Mouse (Mus musculus): ENCODE results near the gene 1520401A03Rik. TPM values are rescaled to one million over a fixed set of nuclear protein-coding genes. Genes with fewer than 3 reads are reported as not detected.

The 1520401A03Rik gene
- polyA plus RNA-seq, 1 experiment from 2014 or later = not detected

GRCm38 (mm10) chr17:23742210-23742793 lies 19.7 kb upstream of the 1520401A03Rik start:
- ATAC-seq (replicated peaks; ENCODE audit: insufficient number of reproducible peaks, insufficient read depth, low FRiP score, low read depth) = no peak
- Histone ChIP-seq H3K27me3 (peaks cover 76% of the 10 kb centered on the region), H3K9ac (no peak overlapping the region), H3K4me1 (replicated peaks) (peaks cover 59% of the 10 kb centered on the region), H3K9me3 (replicated peaks) (no peaks in the 10 kb centered on the region), H3K4me3 (peak overlapping the region; percentile 27), H3K36me3 (no peaks in the 10 kb centered on the region), H3K27ac (no peak overlapping the region), H3K4me2 (peak overlapping the region; percentile 39)
- WGBS = 7% methylated on average over 44 of the region's 44 CpGs

- WGBS = 44% methylated on average over 38 of the region's 38 CpGs
- Histone ChIP-seq H3K4me3 (peak overlapping the region; percentile 27), H3K27ac (no peak overlapping the region), H3K9ac (no peak overlapping the region), H3K4me2 (peak overlapping the region; percentile 39), H3K27me3 (peaks cover 69% of the 10 kb centered on the region), H3K4me1 (replicated peaks) (peaks cover 59% of the 10 kb centered on the region), H3K36me3 (peaks cover 3% of the 10 kb centered on the region; the same call in 1 of the 2 replicates), H3K9me3 (replicated peaks) (no peaks in the 10 kb centered on the region)
- no peak for ATAC-seq (replicated peaks; ENCODE audit: insufficient number of reproducible peaks, insufficient read depth, low FRiP score, low read depth)
These were observed 19.0 kb upstream of the 1520401A03Rik start for GRCm38 (mm10) chr17:23741359-23742209.

- peak within 1 kb of the TSS; percentile 69 for H3K27ac ChIP-seq
- 7% methylated on average over 13 of the region's 13 CpGs for WGBS
- H3K36me3 ChIP-seq = peaks cover 3% of the 10 kb centered on the region; the same call in 1 of the 2 replicates
- H3K4me3 ChIP-seq = peak within 1 kb of the TSS; percentile 75
- ATAC-seq (replicated peaks; ENCODE audit: insufficient number of reproducible peaks, insufficient read depth, low FRiP score, low read depth) = peak; percentile 4; the same call in 1 of the 2 replicates
- H3K27me3 ChIP-seq = peaks cover 60% of the 10 kb centered on the region
- H3K4me2 ChIP-seq = peak within 1 kb of the TSS; percentile 99
- H3K9me3 ChIP-seq (replicated peaks) = no peaks in the 10 kb centered on the region
- H3K4me1 ChIP-seq (replicated peaks) = peaks cover 52% of the 10 kb centered on the region
- H3K9ac ChIP-seq = peak within 1 kb of the TSS; percentile 74
These were observed 18.0 kb upstream of the 1520401A03Rik start, which contains the start of gene Paqr4 for GRCm38 (mm10) chr17:23740598-23741021. Paqr4 (minus strand) TSS chr17:23740867.

- ATAC-seq (replicated peaks; ENCODE audit: insufficient number of reproducible peaks, insufficient read depth, low FRiP score, low read depth) = peak; percentile 85
- Histone ChIP-seq H3K4me1 (replicated peaks) (peaks cover 48% of the 10 kb centered on the region), H3K9me3 (replicated peaks) (no peaks in the 10 kb centered on the region), H3K27ac (peak overlapping the region; percentile 69), H3K36me3 (peaks cover 3% of the 10 kb centered on the region; the same call in 1 of the 2 replicates), H3K4me3 (peak overlapping the region; percentile 75), H3K9ac (peak overlapping the region; percentile 74), H3K27me3 (peaks cover 55% of the 10 kb centered on the region), H3K4me2 (peak overlapping the region; percentile 99)
- WGBS = under 1% methylated on average over 45 of the region's 46 CpGs
These were observed 17.6 kb upstream of the 1520401A03Rik start for GRCm38 (mm10) chr17:23740136-23740584.

DNA sequence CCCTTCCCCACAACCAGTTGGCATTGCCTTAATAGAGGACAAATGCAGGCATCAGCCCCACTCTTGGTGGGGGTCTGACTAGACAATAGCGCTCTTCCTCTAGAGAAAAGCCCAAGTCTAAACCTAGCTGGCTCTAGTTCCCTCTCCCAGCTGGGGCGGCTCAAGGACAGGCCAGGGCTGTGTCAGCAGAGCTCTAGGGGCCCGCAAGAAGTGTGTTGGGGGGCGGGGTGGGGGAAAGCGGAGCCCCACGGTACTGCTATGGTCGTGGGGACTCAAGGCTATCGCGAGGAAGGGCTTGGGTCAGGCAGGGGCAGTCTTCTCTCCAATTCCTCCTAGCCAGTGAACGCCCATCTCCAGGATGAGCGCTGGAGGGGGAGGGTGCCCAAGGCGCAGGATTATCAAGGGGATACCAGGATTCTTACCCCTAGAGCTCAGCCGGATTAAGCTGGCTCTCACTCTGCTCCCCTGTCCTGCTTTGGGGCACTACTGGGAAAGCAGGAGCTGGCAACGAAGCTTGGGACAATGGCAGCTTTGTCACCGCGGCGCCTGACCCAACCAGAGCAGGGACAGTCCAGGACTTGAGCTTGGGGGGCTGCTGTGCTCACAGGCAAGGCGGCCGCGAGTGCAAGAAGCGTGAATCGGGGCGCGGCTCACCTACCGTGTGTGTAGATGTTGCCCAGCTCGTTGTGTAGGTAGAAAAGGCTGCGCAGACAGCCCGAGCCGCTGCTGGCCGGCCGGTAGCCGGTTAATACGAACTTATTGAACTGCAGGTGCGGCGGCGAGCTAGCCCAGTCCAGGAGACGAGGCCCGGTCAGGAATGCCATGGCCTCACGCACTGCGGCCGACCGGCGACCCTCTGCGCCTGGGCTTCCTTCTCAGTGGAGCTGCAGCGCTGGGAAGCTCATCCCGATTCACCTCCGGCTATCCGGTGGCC lies 16.9 kb upstream of the 1520401A03Rik start:
- peak overlapping the region; percentile 74 for H3K9ac ChIP-seq
- H3K4me3 ChIP-seq = peak overlapping the region; percentile 75
- H3K4me2 ChIP-seq = peak overlapping the region; percentile 99
- peak; percentile 15 for ATAC-seq (replicated peaks; ENCODE audit: insufficient number of reproducible peaks, insufficient read depth, low FRiP score, low read depth)
- WGBS = 2% methylated on average over 48 of the region's 48 CpGs
- H3K4me1 ChIP-seq (replicated peaks) = peaks cover 41% of the 10 kb centered on the region
- H3K27me3 ChIP-seq = peaks cover 48% of the 10 kb centered on the region
- H3K36me3 ChIP-seq = peaks cover 3% of the 10 kb centered on the region; the same call in 1 of the 2 replicates
- no peaks in the 10 kb centered on the region for H3K9me3 ChIP-seq (replicated peaks)
- peak overlapping the region; percentile 69 for H3K27ac ChIP-seq

DNA sequence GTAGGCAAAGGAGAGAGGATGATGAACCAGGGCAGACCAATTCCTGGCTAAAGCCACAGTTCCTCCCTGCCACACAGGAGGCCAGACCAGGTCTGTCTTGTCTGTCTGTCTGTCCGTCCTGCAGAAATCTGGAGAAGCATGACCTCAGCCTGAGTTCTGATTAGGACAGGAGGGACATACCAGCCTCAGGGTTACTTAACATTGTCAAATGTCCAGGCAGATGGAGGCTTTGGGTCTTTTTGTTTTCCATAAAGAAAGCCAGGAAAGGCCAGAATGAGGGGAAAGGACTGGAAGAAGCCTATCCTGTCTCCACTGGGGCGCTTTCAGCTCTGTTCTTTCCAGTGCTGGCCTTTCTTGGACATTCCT lies 16.2 kb upstream of the 1520401A03Rik start:
- peak overlapping the region; percentile 99 for H3K4me2 ChIP-seq
- peaks cover 40% of the 10 kb centered on the region for H3K4me1 ChIP-seq (replicated peaks)
- peaks cover 3% of the 10 kb centered on the region; the same call in 1 of the 2 replicates for H3K36me3 ChIP-seq
- H3K9ac ChIP-seq = peak overlapping the region; percentile 74
- 51% methylated on average over 2 of the region's 2 CpGs for WGBS
- 0 out of 2 replicates have a peak overlapping the region, but pooled peaks have one; percentile 13 for H3K27ac ChIP-seq
- H3K4me3 ChIP-seq = peak overlapping the region; percentile 75
- H3K9me3 ChIP-seq (replicated peaks) = no peaks in the 10 kb centered on the region
- H3K27me3 ChIP-seq = peaks cover 42% of the 10 kb centered on the region
- no peak for ATAC-seq (replicated peaks; ENCODE audit: insufficient number of reproducible peaks, insufficient read depth, low FRiP score, low read depth)

GRCm38 (mm10) chr17:23737493-23738445 lies 15.2 kb upstream of the 1520401A03Rik start:
- Histone ChIP-seq H3K27ac (no peak overlapping the region), H3K4me3 (no peak overlapping the region), H3K9me3 (replicated peaks) (no peaks in the 10 kb centered on the region), H3K36me3 (peaks cover 3% of the 10 kb centered on the region; the same call in 1 of the 2 replicates), H3K27me3 (peaks cover 31% of the 10 kb centered on the region), H3K9ac (no peak overlapping the region), H3K4me1 (replicated peaks) (peaks cover 39% of the 10 kb centered on the region), H3K4me2 (no peak overlapping the region)
- 64% methylated on average over 15 of the region's 15 CpGs for WGBS
- ATAC-seq (replicated peaks; ENCODE audit: insufficient number of reproducible peaks, insufficient read depth, low FRiP score, low read depth) = no peak

DNA sequence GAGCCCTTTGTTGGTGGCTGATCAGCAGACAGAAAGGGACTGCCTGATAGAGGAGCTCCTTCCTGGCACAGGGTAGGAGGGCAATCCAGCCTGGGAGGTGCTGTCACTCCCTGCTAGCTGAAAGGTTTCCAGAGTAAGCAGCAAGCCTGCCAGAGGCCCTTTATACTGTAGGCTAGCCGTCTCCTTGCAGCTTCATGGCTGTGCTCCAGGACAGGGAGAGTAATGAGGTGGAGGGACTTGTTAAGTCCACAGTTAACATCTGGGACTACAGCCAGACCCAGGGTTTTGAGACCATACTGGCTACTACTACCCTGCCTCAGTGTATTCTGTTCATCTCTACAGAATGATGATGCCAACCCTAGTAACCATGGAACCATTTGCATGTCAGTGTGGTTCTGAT lies 11.8 kb upstream of the 1520401A03Rik start:
- no peak overlapping the region for H3K4me2 ChIP-seq
- peaks cover 13% of the 10 kb centered on the region for H3K4me1 ChIP-seq (replicated peaks)
- H3K36me3 ChIP-seq = peaks cover 3% of the 10 kb centered on the region; the same call in 1 of the 2 replicates
- 0 out of 2 replicates have a peak, but pooled peaks have one; percentile 5 for ATAC-seq (replicated peaks; ENCODE audit: insufficient number of reproducible peaks, insufficient read depth, low FRiP score, low read depth)
- H3K9ac ChIP-seq = no peak overlapping the region
- H3K27me3 ChIP-seq = peaks cover 8% of the 10 kb centered on the region; the same call in 1 of the 2 replicates
- H3K4me3 ChIP-seq = no peak overlapping the region
- H3K27ac ChIP-seq = no peak overlapping the region
- WGBS = 41% methylated on average over 1 of the region's 1 CpGs
- no peaks in the 10 kb centered on the region for H3K9me3 ChIP-seq (replicated peaks)

DNA sequence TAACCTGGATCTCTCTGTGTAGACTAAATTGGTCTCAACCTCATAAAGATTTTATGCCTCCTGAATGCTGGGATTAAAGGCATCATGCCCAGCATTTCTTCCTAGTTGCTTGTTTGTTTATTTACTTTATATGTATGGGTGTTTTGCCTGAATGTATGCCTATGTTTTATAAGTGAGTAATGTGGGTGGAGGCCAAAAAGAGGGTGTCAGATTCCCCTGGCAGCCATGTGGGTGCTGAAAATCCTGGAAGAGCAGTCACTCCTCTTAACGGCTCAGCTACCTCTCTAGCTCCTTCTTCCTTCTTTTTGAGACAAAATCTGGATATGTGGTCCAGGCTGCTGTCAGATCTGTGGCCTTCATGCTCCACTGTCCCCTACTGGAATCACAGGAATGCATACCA lies 7.9 kb upstream of the 1520401A03Rik start:
- H3K4me1 ChIP-seq (replicated peaks) = peaks cover 13% of the 10 kb centered on the region
- no peaks in the 10 kb centered on the region for H3K36me3 ChIP-seq
- H3K4me3 ChIP-seq = no peak overlapping the region
- ATAC-seq (replicated peaks; ENCODE audit: insufficient number of reproducible peaks, insufficient read depth, low FRiP score, low read depth) = no peak
- H3K9me3 ChIP-seq (replicated peaks) = no peaks in the 10 kb centered on the region
- no peaks in the 10 kb centered on the region for H3K27me3 ChIP-seq
- no peak overlapping the region for H3K4me2 ChIP-seq
- H3K9ac ChIP-seq = no peak overlapping the region
- WGBS = 45% methylated on average over 1 of the region's 1 CpGs
- no peak overlapping the region for H3K27ac ChIP-seq

GRCm38 (mm10) chr17:23726758-23727142 lies 4.2 kb upstream of the 1520401A03Rik start:
- H3K4me1 ChIP-seq (replicated peaks) = peaks cover 14% of the 10 kb centered on the region
- no peaks in the 10 kb centered on the region for H3K36me3 ChIP-seq
- ATAC-seq (replicated peaks; ENCODE audit: insufficient number of reproducible peaks, insufficient read depth, low FRiP score, low read depth) = peak; percentile 89
- H3K27ac ChIP-seq = peak overlapping the region; percentile 83
- no peaks in the 10 kb centered on the region for H3K9me3 ChIP-seq (replicated peaks)
- H3K4me2 ChIP-seq = peak overlapping the region; percentile 68
- H3K9ac ChIP-seq = peak overlapping the region; percentile 74
- H3K27me3 ChIP-seq = no peaks in the 10 kb centered on the region
- peak overlapping the region; percentile 65 for H3K4me3 ChIP-seq
- whole genome bisulfite sequencing = 0% methylated on average over 20 of the region's 20 CpGs

Data from heart, embryonic 15.5 days (tissue).